Mouse (Mus musculus) liver, embryonic 14.5 days (tissue): Measurements from ENCODE around the gene Sdr9c7. TPM values are rescaled to one million over a fixed set of nuclear protein-coding genes. Genes with fewer than 3 reads are reported as not detected.
A peak's percentile ranks its signal among the peaks of the same experiment; 100 is the strongest.

Experiments
- ATAC-seq: fragments of 200-750 bp; cut with Nextera tagmentation; 2 replicates; pipeline ENCODE4 v1.8.0; 2017; ENCODE audit warnings: moderate number of reproducible peaks, mild to moderate bottlenecking, moderate library complexity; ENCODE audit not compliant: insufficient read depth
- DNase-seq, 3 experiments: peaks; one replicate each; pipeline ENCODE4 v3.0.0-alpha.2; 2012 to 2013; ENCODE audit warnings: low read depth in 3 of 3, low spot score in 3 of 3
- H3K27ac ChIP-seq: fragments of 300-500 bp; sonication (generic); 2 replicates; pipeline ENCODE4 v1.5.1; 2014; ENCODE audit warnings: moderate library complexity, mild to moderate bottlenecking, control low read depth, inconsistent platforms
- H3K27me3 ChIP-seq: fragments of 300-500 bp; sonication (generic); 2 replicates; pipeline ENCODE4 v1.6.1; 2014; ENCODE audit warnings: mild to moderate bottlenecking, low read length, moderate library complexity; ENCODE audit not compliant: control insufficient read depth, insufficient read depth
- H3K36me3 ChIP-seq: fragments of 300-500 bp; sonication (generic); replicated peaks from 2 replicates; pipeline ENCODE4 v1.6.1; 2014; ENCODE audit warnings: low read depth; ENCODE audit not compliant: control insufficient read depth, insufficient read depth
- H3K4me1 ChIP-seq, 2 experiments: fragments of 200-500 bp in 1 of 2; fragments of 300-500 bp in 1 of 2; sonication (generic) in 1 of 2; replicated peaks; 2 replicates each; pipeline ENCODE4 v1.6.1; 2012 to 2014; ENCODE audit warnings: antibody characterized with exemption in 1 of 2, inconsistent platforms in 1 of 2, low read length in 1 of 2; ENCODE audit not compliant: control insufficient read depth in 2 of 2, insufficient read depth in 2 of 2
- H3K4me2 ChIP-seq: fragments of 300-500 bp; sonication (generic); 2 replicates; pipeline ENCODE4 v1.6.1; 2014; ENCODE audit warnings: low read depth, mild to moderate bottlenecking, control low read depth, moderate library complexity
- H3K4me3 ChIP-seq, 2 experiments: fragments of 200-500 bp in 1 of 2; fragments of 300-500 bp in 1 of 2; sonication (generic) in 1 of 2; 2 replicates each; pipeline ENCODE4 v1.5.1; 2012 to 2014; ENCODE audit warnings: low read depth in 2 of 2, low read length in 2 of 2, mild to moderate bottlenecking in 2 of 2, control low read depth in 1 of 2, inconsistent platforms in 1 of 2, moderate library complexity in 1 of 2; ENCODE audit not compliant: insufficient read depth in 1 of 2
- H3K9ac ChIP-seq: fragments of 300-500 bp; sonication (generic); replicated peaks from 2 replicates; pipeline ENCODE4 v1.6.1; 2014; ENCODE audit warnings: mild to moderate bottlenecking, control low read depth, moderate library complexity
- H3K9me3 ChIP-seq: fragments of 300-500 bp; sonication (generic); 2 replicates; pipeline ENCODE4 v1.6.1; 2016; ENCODE audit warnings: low read length, mixed read lengths; ENCODE audit not compliant: control insufficient read depth
- CTCF ChIP-seq: IDR thresholded peaks from 2 replicates; pipeline ENCODE4 v1.5.1; 2016; ENCODE audit warnings: antibody characterized with exemption, low read depth, control low read depth
- EP300 ChIP-seq: IDR thresholded peaks from 2 replicates; pipeline ENCODE4 v1.6.1; 2016; ENCODE audit warnings: antibody characterized with exemption, low read depth
- WGBS: fragments of 180-500 bp; shearing (Covaris S2); extraction: QIAGEN DNeasy Blood & Tissue Kit; methylation state at CpG from one replicate; pipeline ENCODE4 v1.1.7; 2014; ENCODE audit not compliant: insufficient replicate concordance; 5-methylcytosine and 5-hydroxymethylcytosine counted together
- polyA plus RNA-seq, 2 experiments: library from polyadenylated mRNA; depleted of rRNA in 1 of 2; stranded (reverse) in 1 of 2; unstranded in 1 of 2; fragments of >200 nt; fragmentation: Nextera tagmentation in 1 of 2; extraction: Ambion mirVana in 1 of 2; gene quantifications; 2 replicates each; pipeline versions ENCODE4 v1.2.1 to v1.2.3; 2012 to 2014

Gene Sdr9c7
- polyA plus RNA-seq, 2 experiments: not detected

DNA sequence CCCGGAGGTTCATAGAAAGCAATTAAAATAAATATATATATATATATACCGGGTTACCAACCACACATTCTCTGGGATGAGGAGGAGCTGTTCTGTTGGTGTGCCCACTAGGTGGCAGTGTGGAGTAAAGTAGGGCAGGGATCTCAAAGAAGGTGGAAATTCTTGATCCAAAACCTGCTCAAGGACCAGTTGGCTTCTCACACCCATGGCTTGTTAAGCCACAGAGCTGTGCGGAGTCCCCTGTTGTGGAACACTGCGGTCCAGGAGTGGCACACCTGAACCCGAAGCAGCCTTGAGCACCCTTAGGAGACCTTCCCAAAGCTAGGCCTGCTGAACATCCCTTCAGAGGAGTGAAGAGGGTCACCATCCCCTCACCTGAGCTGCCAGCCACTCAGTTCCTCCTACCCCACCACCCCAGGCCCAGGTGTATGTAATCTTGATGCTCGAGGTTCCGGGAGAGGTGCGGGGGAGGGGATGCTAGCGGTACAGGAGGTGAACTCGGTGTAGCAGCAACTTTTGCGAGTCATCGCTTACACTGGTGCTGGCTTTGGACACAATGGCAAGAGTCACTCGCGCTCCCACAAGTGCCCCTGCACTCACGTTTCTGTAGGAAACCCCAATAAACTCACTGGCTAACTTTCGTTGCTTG, 58.0 kb downstream of the Sdr9c7 start:
- Histone ChIP-seq H3K4me3 (no peak overlapping the region), H3K36me3 (no peaks in the 10 kb centered on the region), H3K4me1 (peaks cover 0 to 2% of the 10 kb centered on the region in 2 experiments; a peak in 1 of 4 replicates), H3K27ac (no peak overlapping the region), H3K9me3 (no peaks in the 10 kb centered on the region), H3K27me3 (no peaks in the 10 kb centered on the region), H3K9ac (no peak overlapping the region), H3K4me2 (no peak overlapping the region)
- 45% methylated on average over 16 of the region's 16 CpGs for whole genome bisulfite sequencing
- TF ChIP-seq EP300: no peak
- TF ChIP-seq CTCF: peak; percentile 77
- DNase-seq (peak in 1 of 3 experiments; percentile 43), ATAC-seq (no peak)

DNA sequence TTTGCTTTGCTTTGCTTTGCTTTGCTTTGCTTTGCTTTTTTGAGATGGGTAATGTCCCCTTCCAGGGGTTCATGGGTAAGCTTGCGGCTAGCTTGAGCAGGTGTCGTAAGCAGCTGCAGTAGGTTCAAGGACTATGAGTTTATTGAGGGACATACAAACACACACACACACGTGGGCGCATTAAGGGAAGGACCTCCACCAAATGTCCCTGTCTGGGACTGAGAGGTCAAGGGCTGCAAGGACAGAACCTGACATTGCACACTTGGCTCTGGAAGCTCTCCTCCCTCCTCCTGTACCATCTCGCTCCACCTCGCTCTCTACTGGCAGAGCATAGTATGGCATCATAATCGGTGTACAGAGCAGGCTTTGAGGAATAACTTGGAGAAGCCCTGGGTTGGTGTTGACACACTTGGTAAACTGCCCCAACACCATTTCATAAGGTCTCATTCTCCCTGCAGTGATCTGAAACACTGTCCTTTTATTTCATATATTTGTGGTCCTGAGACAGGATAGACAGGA, 60.9 kb downstream of the Sdr9c7 start:
- Histone ChIP-seq H3K4me3 (no peak overlapping the region), H3K4me1 (no peaks in the 10 kb centered on the region), H3K27me3 (no peaks in the 10 kb centered on the region), H3K9ac (no peak overlapping the region), H3K9me3 (no peaks in the 10 kb centered on the region), H3K27ac (no peak overlapping the region), H3K4me2 (no peak overlapping the region), H3K36me3 (no peaks in the 10 kb centered on the region)
- 76% methylated on average over 7 of the region's 7 CpGs for WGBS
- ATAC-seq (no peak), DNase-seq (no peak)
- no peak for TF ChIP-seq EP300
- peak; percentile 28; the same call in 1 of the 2 replicates for TF ChIP-seq CTCF

Other genes with a start within 250 kb of the Sdr9c7 start
- 5.0 and 5.5 TPM in 2 replicates for gene Nemp1, start 231.6 kb upstream of the Sdr9c7 start, polyA plus RNA-seq (2012; rRNA removed)
- gene Nemp1, start 231.6 kb upstream of the Sdr9c7 start, polyA plus RNA-seq (2014; fragmentation: Nextera tagmentation; extraction: Ambion mirVana): 5.6 and 5.7 TPM in 2 replicates
- 4.0 and 4.1 TPM in 2 replicates for gene Nab2, start 229.9 kb upstream of the Sdr9c7 start, polyA plus RNA-seq (2012; rRNA removed)
- 0.88 and 1.1 TPM in 2 replicates for gene Nab2, start 229.9 kb upstream of the Sdr9c7 start, polyA plus RNA-seq (2014; fragmentation: Nextera tagmentation; extraction: Ambion mirVana)
- 0.25 and 0.30 TPM in 2 replicates for gene Myo1a, start 193.3 kb upstream of the Sdr9c7 start, polyA plus RNA-seq (2012; rRNA removed)
- 0.06 and 0.19 TPM in 2 replicates for gene Myo1a, start 193.3 kb upstream of the Sdr9c7 start, polyA plus RNA-seq (2014; fragmentation: Nextera tagmentation; extraction: Ambion mirVana)
- gene Tac2, start 174.0 kb upstream of the Sdr9c7 start, polyA plus RNA-seq (2012; rRNA removed): 20.7 and 27.9 TPM in 2 replicates
- 26.8 and 31.3 TPM in 2 replicates for gene Tac2, start 174.0 kb upstream of the Sdr9c7 start, polyA plus RNA-seq (2014; fragmentation: Nextera tagmentation; extraction: Ambion mirVana)
- gene Zbtb39, start 159.0 kb upstream of the Sdr9c7 start, polyA plus RNA-seq (2012; rRNA removed): 1.9 and 2.1 TPM in 2 replicates
- 0.72 and 0.83 TPM in 2 replicates for gene Zbtb39, start 159.0 kb upstream of the Sdr9c7 start, polyA plus RNA-seq (2014; fragmentation: Nextera tagmentation; extraction: Ambion mirVana)
- 9.1 and 11.5 TPM in 2 replicates for gene Gpr182, start 146.8 kb upstream of the Sdr9c7 start, polyA plus RNA-seq (2012; rRNA removed)
- 3.7 and 4.3 TPM in 2 replicates for gene Gpr182, start 146.8 kb upstream of the Sdr9c7 start, polyA plus RNA-seq (2014; fragmentation: Nextera tagmentation; extraction: Ambion mirVana)
- gene Rdh1, start 138.8 kb upstream of the Sdr9c7 start, polyA plus RNA-seq (2012; rRNA removed): 0.15 and 0.18 TPM in 2 replicates
- gene Rdh1, start 138.8 kb upstream of the Sdr9c7 start, polyA plus RNA-seq (2014; fragmentation: Nextera tagmentation; extraction: Ambion mirVana): 0.09 and 0.17 TPM in 2 replicates
- gene Rdh16f1, start 138.7 kb upstream of the Sdr9c7 start, polyA plus RNA-seq (2012; rRNA removed): 0.03 and 0.06 TPM in 2 replicates
- gene Rdh16f1, start 138.7 kb upstream of the Sdr9c7 start, polyA plus RNA-seq (2014; fragmentation: Nextera tagmentation; extraction: Ambion mirVana): 0.11 TPM in 1 of 2 replicates, not detected in the other
- 0.07 TPM in 1 of 2 replicates, not detected in the other for gene Rdh9, start 122.1 kb upstream of the Sdr9c7 start, polyA plus RNA-seq (2012; rRNA removed)
- not detected in 2 replicates for gene Rdh9, start 122.1 kb upstream of the Sdr9c7 start, polyA plus RNA-seq (2014; fragmentation: Nextera tagmentation; extraction: Ambion mirVana)
- 0.03 TPM in 1 of 2 replicates, not detected in the other for gene Rdh16, start 97.4 kb upstream of the Sdr9c7 start, polyA plus RNA-seq (2012; rRNA removed)
- gene Rdh16, start 97.4 kb upstream of the Sdr9c7 start, polyA plus RNA-seq (2014; fragmentation: Nextera tagmentation; extraction: Ambion mirVana): not detected in 2 replicates
- gene Rdh19, start 48.6 kb upstream of the Sdr9c7 start, polyA plus RNA-seq (2012; rRNA removed): 0.03 and 0.06 TPM in 2 replicates
- not detected in 2 replicates for gene Rdh19, start 48.6 kb upstream of the Sdr9c7 start, polyA plus RNA-seq (2014; fragmentation: Nextera tagmentation; extraction: Ambion mirVana)
- 0.09 and 0.28 TPM in 2 replicates for gene Rdh16f2, start 32.0 kb upstream of the Sdr9c7 start, polyA plus RNA-seq (2012; rRNA removed)
- gene Rdh16f2, start 32.0 kb upstream of the Sdr9c7 start, polyA plus RNA-seq (2014; fragmentation: Nextera tagmentation; extraction: Ambion mirVana): 0.08 and 0.11 TPM in 2 replicates
- 0.92 and 1.1 TPM in 2 replicates for gene Rdh7, start 9.7 kb upstream of the Sdr9c7 start, polyA plus RNA-seq (2012; rRNA removed)
- 1.9 and 2.0 TPM in 2 replicates for gene Rdh7, start 9.7 kb upstream of the Sdr9c7 start, polyA plus RNA-seq (2014; fragmentation: Nextera tagmentation; extraction: Ambion mirVana)
- gene Hsd17b6, start 109.1 kb downstream of the Sdr9c7 start, polyA plus RNA-seq (2012; rRNA removed): not detected in 2 replicates
- not detected in 2 replicates for gene Hsd17b6, start 109.1 kb downstream of the Sdr9c7 start, polyA plus RNA-seq (2014; fragmentation: Nextera tagmentation; extraction: Ambion mirVana)
- 26.3 and 42.0 TPM in 2 replicates for gene Prim1, start 116.7 kb downstream of the Sdr9c7 start, polyA plus RNA-seq (2012; rRNA removed)
- gene Prim1, start 116.7 kb downstream of the Sdr9c7 start, polyA plus RNA-seq (2014; fragmentation: Nextera tagmentation; extraction: Ambion mirVana): 78.2 and 84.1 TPM in 2 replicates
- 160 and 272 TPM in 2 replicates for gene Naca, start 137.1 kb downstream of the Sdr9c7 start, polyA plus RNA-seq (2012; rRNA removed)
- 519 and 530 TPM in 2 replicates for gene Naca, start 137.1 kb downstream of the Sdr9c7 start, polyA plus RNA-seq (2014; fragmentation: Nextera tagmentation; extraction: Ambion mirVana)
- gene Ptges3, start 160.4 kb downstream of the Sdr9c7 start, polyA plus RNA-seq (2012; rRNA removed): 20.9 and 40.1 TPM in 2 replicates
- 233 and 244 TPM in 2 replicates for gene Ptges3, start 160.4 kb downstream of the Sdr9c7 start, polyA plus RNA-seq (2014; fragmentation: Nextera tagmentation; extraction: Ambion mirVana)
- 910 and 999 TPM in 2 replicates for gene Atp5b, start 184.8 kb downstream of the Sdr9c7 start, polyA plus RNA-seq (2012; rRNA removed)
- gene Atp5b, start 184.8 kb downstream of the Sdr9c7 start, polyA plus RNA-seq (2014; fragmentation: Nextera tagmentation; extraction: Ambion mirVana): 1,823 and 1,877 TPM in 2 replicates
- 9.5 TPM in 2 replicates for gene Baz2a, start 193.1 kb downstream of the Sdr9c7 start, polyA plus RNA-seq (2012; rRNA removed)
- 9.1 and 10.3 TPM in 2 replicates for gene Baz2a, start 193.1 kb downstream of the Sdr9c7 start, polyA plus RNA-seq (2014; fragmentation: Nextera tagmentation; extraction: Ambion mirVana)